Mouse (Mus musculus) mature B cell (primary cell): ENCODE measurements around the gene Lmtk2.

Experiments
- in situ Hi-C: fragments of 300-500 bp; cut with MboI; formaldehyde crosslinking; loops from 2 replicates; pipeline ENCODE4 v1.14.3; 2019

Gene Lmtk2

DNA sequence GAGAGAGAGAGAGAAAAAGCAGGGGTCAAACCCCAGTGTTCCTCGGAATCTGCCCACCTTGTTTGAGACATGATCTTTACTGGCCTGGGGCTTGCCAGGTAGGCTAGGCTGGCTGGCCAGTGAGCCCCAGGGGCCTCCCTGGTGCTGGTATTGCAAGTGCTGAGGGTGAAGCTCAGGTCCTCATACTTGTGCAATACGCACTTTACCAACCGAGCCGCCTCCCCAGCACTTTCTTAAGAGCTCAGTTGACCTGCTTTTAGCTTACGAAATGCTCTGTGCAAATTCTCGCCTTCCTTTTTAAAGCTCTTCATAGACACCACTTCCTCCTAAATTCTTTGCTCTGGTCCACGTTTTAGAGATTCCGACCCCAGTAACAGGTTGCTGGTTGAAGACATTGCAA lies 9.0 kb downstream of the Lmtk2 start:
- in situ Hi-C loops, result no loop called here

DNA sequence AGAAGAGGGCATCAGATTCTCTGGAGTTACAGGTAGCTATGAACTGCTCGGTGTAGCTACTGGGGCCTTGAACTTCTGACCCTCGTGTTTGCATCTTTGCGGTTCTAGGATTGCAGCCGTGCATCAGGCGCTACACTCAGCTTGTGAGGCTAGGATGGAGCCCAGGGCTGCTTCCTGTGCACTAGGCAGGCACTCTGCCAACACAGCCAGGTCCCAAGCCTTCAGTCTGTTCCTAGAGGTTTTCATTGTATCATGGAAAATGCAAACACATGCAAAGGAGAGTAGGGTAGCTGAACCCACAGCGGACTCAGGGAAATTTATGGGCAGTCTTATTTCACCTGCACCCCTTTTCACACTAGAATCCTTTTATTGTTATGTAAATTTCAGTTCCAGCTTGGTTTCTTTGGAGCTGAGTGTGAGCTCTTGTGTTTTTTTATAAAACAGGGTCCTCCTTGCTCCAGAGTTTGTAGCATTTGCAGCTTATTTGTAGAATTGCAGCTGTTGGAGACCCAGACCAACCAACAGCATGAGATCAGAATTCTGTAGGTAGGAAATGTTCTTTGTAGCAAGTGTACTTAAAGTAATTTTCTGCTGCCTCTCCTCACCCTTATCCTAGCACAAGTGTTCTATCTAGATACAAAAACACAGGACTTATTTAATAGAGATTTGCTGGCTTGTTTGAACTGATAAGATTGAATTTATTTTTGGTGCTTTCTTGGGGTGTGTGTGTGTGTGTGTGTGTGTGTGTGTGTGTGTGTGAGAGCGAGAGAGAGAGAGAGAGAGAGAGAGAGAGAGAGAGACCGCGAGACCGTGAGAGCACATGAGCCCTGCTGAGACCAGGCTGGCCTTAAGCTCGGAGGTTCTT lies 12.6 kb downstream of the Lmtk2 start:
- in situ Hi-C loops, result no loop called here

DNA sequence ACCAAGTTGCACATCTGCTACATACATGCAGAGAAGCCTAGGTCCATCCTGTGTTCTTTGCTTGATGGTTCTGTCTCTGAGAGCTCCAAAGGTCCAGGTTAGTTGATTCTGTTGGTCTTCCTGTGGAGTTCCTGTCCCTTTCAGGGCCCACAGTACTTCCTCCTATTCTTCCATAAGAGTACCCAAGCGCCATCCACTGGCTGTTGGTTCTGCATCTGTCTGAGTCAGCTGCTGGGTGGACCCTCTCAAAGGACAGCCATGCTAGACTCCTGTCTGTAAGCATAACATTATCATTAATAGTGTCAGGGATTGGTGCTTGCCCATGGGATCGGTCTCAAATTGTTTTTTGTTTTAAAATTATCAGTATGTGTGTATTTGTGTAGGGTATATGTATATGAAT lies 13.8 kb downstream of the Lmtk2 start:
- in situ Hi-C loops, result no loop called here

DNA sequence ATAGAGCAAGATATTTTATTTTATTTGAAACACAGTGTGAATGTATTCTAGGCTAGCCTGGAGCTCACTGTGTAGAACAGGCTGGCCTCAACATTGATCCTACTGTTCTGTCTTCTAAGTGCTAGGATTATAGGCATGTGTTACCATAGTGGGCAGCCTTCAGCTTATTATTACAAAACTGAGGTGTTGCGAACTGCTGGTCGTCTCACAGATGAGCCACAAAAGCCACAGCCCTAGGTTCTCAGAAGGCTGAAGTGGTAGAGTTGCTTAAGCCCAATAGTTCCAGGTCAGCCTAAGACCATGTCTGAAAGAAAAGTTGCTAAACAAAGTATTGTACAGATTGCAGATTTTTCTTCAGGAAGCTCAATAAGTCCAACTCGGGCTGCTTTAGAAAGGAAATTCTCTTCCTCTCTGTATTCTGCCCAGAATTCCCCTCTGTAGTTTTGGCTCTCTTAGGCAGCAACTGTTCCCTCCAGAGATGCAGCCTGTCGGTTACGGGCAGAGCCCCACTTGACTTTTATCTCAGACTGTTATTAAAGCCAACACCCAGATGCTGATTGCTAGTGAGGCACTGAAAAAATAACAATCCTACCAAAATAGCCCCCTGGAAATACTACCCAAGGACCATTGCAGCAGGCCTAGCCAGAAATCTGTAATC lies 14.9 kb downstream of the Lmtk2 start:
- in situ Hi-C loops, result no loop called here

DNA sequence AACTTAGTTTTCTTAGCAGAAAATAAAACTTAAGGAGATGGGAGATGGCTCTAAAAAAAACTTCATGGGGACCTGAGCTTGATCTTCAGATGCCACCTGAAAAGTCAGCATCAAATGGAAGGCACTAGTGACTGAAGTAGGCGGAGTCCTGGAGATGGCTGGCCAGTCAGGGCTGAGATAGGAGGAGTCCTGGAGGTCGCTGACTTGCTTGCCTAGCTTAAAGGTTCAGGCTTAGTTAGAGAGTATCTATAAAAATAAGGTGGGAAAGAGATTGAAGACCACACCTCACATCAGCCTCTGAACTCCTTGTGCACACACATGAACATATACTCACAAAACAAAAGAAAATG lies 15.4 kb downstream of the Lmtk2 start:
- in situ Hi-C loops, result no loop called here

DNA sequence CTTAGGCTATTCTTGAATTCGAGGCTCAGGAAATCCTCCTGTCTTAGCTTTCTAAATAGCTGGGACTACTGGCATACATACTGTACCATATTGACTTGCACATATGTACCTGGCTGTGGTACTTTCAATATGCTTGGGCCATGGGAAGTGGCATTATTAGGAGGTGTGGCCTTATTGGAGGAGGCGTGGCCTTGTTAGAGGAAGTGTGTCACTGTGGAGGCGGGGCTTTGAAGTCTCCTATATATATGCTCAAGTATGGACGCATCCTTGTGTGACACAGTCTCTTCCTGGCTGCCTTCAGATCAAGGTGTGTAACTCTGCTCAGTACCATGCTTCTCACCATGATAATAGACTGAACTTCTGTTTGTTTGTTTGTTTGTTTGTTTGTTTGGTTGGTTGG lies 18.0 kb downstream of the Lmtk2 start:
- in situ Hi-C loops, result no loop called here

DNA sequence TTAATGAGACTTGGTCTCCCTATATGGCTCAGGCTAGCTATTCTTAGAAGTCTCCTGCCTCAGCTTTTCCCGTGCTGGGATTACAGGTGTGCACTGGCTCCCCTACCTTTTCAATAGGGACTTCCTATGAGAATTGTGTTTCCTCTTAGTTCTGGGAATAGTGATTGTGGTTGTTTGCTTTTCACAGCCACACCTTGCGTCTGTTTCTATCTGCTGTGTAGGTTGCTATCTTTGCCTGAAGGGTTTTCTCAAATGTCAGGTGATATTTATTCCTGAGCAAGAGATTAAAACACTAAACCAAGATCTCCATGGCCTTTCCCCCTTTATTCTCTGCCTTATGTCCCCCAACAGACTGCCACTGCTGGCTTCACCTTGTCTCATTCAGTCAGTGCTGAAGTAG lies 19.1 kb downstream of the Lmtk2 start:
- in situ Hi-C loops, result no loop called here

DNA sequence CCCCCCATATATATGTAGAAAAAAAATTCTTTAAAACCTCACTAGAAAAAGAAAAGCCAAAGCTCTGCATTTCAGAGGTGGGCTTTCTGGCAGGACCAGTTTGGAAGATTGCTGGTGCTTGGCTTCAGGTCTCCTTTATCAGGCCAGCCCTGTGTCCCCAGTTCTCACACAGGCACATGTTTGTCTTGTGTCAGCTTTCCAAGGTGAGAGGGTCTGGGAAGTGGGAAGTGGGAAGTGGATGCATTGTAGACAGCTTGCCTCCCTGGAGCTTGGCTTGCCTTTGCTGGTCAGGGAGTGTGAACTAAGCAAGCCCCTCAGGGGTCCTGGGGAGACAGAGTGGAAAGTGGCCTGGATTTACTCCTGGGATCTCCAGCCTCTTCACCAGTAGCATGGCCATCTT lies 21.3 kb downstream of the Lmtk2 start:
- in situ Hi-C loops, result no loop called here

DNA sequence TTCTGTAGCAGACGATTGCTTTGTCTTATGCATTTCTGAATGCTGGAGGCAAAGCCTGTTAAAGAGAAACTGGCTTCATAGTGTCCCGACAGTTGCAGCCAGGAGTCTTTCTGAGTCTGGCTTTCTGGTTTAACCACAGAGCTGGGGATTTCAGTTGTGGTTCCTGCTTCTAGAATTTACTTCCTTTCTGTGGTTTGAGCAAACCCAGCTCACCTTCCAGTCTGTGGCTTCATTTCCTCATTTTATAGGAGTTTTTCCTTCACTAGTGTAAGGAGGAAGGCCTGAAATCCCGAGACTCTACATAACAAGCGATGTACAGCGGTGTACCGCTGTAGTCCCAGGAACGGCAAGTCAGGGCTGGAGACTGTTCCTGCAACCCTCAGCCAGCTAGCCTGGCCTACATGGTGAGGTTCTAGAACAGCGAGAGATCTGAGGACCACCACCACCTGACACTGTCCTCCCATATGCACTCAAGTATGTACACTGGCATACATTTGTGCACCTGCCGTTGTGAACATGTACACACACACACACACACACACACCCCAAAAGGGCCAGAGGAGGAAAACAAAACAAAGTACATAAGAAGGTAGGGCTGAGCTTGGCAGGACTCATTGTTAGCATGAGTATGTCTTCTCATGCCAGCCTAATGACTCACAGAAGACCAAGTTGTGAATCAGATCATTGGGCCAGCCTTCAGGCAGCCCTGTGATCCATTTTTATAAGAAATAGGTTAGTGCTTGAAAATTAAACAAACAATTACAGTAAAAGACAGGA lies 25.9 kb downstream of the Lmtk2 start:
- in situ Hi-C loops, result no loop called here

DNA sequence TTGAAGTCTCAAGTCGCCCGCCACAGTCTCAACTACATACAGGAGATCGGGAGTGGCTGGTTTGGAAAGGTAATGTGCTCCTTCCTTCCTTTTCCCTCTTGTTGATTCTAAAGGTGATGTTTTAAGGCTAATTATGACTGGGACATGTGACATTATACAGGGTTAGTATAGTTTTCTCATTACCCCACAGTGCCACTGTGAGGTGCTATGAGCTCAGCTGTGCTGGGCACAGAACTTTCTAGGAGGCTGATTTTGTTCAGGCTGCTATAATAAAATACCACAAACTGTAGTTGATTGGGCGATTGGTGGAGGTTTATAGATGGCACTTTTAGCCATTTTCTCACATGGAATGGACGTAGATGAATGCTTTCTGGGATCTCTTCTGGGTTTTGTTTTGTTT lies 43.3 kb downstream of the Lmtk2 start:
- in situ Hi-C loops, result no loop called here

DNA sequence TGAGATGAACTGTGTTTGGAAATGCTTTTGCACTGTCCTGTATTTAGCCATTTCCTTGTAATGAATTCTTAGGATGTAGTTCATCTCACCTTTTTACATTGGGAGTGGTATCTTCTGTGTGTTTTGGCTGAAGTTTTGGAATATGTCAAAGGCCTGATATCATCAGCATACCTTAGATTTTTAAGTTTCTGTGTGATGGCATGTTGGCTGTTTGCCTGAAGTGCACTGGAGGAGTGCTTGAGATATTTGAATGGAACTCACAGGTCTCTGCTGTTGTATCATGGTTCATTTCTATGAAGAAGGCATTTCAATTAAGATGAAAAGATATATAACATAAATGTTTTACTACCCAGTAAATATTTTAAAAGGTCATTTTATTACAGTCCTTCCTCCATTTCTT lies 46.7 kb downstream of the Lmtk2 start:
- in situ Hi-C loops, result no loop called here

DNA sequence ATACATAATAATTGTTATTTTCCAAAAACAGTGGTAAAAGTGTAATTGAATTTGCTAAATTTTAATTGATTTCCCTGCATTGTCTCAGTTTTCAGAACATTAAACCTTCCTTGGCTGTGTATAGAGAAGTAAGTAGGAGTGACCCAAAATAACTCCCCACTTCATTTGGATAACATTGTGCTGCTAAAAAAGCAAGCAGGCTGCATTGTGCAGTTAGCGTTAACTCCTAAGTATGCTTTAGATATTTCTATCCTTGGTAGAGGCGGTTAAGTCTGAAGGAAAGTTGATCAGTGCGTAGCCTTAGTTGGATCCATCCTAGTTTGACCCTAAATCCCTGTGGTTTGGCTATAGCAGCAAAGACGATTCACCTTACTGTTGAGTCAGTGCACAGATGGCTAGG lies 49.3 kb downstream of the Lmtk2 start:
- in situ Hi-C loops, result no loop called here

DNA sequence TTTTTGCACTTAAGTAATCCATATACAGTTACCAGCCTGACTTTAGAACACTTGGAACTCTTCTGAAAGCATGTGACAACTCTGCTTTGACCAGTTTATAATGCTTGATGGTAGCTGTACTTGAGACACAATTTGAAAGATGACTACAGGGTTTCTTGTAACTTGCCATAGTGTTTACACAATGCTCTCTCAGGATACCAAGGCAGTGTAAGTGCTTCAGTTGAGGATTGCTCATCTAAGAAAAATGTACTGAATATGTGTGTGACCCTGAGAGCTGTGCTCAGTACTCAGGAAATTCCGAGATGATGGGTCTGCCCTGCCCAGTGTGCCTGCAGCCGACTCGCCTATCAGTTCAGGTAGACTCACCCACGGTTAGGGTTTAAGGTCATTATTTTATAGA lies 51.0 kb downstream of the Lmtk2 start:
- in situ Hi-C loops, result no loop called here

DNA sequence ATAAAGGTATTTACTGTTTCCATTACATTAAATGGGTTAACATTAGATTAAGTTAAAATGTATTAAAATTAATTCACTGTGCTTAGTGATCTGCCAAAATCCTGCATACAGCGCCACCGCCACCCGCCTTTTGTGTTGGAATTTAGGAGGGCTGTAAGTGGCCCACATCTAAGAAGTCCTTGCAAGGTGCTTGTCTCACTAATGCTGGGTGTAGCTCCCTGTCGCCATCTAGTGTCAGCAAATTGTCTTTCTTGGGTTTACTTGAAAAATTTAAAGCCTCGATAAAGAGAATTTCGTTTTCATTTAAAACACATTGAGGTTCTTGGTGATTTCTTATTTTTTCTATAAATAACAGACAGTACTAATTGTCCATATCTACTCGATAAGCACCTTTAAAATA lies 54.3 kb downstream of the Lmtk2 start:
- in situ Hi-C loops, result no loop called here

DNA sequence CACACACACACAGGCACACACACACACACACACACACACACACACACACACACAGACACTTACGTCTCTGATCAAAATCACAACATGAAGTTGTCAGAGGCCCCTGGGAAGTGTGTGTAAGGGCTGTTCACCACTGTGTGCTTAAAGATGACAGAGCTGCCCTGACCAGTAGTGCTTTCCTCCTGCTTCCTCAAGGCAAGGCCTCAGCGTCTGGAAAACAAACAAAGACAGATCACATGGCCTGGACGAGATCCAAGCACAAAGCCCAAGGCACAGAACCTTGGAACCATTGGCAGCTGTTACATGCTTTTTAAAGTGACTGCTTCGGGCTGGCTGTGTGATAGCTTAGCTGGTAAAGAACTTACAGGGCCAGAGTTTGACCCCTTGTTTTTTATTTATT lies 58.4 kb downstream of the Lmtk2 start:
- in situ Hi-C loops, result loop anchor here (5.0 kb wide), 1 partner anchor 116 kb away; no protein-coding TSS in a partner anchor

DNA sequence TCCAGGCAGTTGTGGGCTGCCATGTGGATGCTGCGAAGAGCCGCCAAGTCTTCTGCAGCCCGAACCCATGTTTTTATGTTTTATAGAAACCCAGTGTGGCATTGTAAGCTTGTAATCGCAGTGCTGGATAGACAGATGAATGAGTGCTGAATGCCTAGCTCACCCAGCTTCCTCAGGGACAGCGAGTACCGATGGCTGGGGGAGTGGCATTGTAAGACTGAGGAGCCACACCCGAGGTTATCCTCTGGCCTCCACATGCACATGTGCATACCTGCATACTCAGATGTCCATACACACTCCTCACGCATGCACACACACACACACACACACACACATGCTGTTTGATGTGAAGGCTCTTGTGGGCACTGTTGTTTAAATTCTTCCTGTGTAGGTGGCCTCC lies 58.9 kb downstream of the Lmtk2 start:
- in situ Hi-C loops, result loop anchor here (5.0 kb wide), 1 partner anchor 117 kb away; no protein-coding TSS in a partner anchor

DNA sequence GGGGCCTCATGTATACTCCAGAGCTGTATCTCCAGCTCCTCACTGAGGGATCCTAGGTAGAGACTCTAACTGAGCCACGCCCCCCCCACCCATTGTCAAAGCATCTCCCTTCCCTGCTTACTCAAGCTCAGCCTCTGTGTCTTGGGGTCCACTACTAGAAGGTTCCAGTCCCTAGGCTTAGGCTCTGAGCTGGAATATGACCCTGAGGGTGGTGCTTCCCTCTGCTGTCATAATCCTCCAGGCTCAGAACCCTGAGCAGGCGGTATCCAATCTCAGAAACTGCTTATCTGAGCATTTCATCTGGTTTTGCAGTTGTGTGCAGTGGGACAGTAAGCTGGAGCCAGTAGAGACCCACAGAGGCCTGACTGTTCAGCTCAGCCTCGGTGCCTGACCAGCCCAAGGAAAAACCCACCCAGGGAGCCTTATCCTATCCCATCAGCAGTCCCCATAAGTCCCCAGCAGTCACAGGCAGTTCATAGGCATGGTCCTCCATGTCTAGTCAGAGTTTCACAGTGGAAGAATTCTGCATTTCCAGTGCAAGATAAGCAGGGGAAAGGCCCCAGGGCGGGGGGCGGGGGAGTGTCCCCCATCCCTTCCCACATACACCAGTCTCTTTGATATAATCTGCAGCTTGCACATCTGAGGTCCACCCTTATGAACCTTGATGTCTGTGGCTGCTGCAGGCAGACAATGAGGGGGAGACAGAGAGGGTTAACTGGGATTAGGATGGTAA lies 62.0 kb downstream of the Lmtk2 start:
- in situ Hi-C loops, result no loop called here

DNA sequence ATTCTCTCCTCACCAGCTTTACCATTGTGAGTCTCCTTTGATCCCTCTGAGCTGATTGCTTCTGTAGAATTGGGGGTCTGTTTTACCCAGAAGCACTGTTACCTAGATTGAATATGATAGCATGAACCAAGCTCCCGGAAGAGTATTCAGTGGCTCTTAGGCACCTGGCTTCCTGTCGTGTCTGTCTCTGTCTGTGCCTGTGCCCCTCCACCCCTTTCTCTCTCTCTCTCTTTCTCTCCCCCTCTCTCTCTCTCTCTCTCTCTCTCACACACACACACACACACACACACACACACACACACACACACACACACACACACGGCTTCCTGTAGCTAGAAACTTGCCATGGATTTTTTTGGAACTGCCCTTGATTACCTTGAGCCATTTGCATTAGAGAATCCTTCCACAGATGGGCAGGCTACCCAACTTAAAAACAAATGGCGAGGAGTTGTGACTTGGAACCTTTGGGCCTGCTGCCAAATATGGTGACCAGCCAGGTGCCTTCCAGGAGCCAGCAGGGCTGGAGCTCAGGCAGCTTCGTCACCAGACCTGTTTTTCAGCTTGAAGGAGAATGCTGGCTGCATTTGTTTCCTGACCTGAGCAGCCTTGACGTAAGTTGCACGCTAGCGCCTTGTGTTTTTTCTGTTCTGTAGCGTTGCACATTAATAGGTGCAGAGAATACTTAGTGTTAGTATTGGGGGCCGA lies 62.7 kb downstream of the Lmtk2 start:
- in situ Hi-C loops, result no loop called here

DNA sequence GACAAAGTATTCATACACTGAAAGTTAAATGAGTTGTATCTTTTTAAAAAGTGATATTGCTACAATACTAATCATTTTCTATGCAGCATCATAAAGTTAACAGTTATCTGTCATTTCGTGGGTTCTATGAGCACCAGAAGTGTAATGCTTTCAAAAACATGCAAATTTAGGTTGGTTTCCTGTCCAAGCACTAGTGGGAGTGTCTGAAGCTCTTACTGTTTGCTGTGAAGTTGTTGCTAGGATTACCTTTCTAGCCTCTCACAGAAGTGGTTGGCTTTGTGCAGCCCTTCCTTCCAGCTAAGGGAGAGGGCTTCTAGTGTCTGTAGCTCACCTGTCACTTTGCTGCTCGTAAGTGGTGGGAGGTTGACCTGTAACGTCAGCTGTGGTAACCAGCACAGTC lies 65.5 kb downstream of the Lmtk2 start:
- in situ Hi-C loops, result no loop called here

DNA sequence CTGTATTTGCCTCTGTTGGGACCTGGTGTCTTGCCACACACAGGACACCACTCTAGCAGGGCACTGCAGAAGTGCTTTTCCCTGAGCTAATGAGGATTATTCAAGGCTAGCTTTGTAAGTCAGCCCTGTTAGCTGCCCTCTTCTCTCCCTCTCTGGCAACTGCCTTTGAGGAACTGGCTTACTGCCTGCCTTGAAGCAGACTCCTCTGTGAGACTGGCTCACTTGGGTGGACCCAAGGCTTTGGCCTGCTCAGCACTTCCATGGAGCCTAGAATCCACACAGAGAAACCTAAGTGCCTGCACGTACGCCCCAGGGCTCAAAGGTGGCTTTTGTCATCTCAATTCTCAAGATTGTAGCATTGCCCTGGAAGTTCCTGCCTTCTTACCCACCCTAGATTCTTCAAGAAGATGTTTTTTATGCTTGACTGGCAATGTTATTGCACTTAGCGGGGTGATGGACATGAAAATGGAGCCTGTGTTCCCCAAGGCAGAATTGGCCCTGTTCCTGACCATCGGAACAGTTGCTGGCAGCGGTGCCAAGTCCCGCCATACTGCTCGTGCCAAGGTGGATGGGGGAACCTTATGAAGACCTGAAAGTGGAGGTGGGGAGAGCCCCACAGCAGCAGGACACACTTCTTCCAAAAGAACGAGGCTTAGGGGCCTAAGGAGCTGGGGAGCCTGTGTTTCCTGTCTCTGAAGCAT lies 69.2 kb downstream of the Lmtk2 start:
- in situ Hi-C loops, result no loop called here

DNA sequence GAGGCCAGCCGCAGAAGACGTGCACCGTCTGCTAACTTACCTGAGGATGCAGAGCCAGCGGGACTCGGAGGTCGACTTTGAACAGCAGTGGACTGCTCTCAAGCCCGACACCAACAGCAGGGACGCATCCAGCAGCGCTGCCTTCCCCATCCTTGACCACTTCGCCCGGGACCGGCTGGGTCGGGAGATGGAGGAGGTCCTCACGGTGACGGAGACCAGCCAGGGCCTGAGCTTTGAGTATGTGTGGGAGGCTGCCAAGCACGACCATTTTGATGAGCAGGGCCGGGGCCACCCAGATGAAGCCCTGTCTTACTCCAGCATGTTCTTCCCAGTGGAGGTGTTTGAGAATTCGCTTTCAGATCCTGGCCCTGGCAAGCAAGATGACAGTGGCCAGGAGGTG lies 73.4 kb downstream of the Lmtk2 start:
- in situ Hi-C loops, result no loop called here
